Mouse (Mus musculus) heart, postnatal 14 days (tissue): ENCODE results near the gene Sec22a. TPM values are rescaled to one million over a fixed set of nuclear protein-coding genes. Genes with fewer than 3 reads are reported as not detected.

Experiments
- DNase-seq, 2 experiments: peaks; one replicate each; pipeline ENCODE4 v3.0.0; 2021 to 2022
- intact Hi-C: fragments of 180-260 bp; cut with DNase I; formaldehyde crosslinking; loops from one replicate; pipeline ENCODE4 v1.15.1; 2025
- total RNA-seq, 2 experiments: library from RNA; stranded (reverse); gene quantifications; 2 replicates each; pipeline ENCODE4 v1.2.3; 2021

The Sec22a gene
- total RNA-seq, 2 experiments from 2014 or later, result 11.9 to 13.7 TPM

GRCm38 (mm10) chr16:35316856-35317264, 46.9 kb downstream of the Sec22a start:
- DNase-seq, result no peak
- intact Hi-C loops, result loop anchor here (5.0 to 10.0 kb wide), 2 partner anchors 388 to 500 kb away; no protein-coding TSS in a partner anchor

GRCm38 (mm10) chr16:35315496-35315895, 48.2 kb downstream of the Sec22a start:
- no peak for DNase-seq
- intact Hi-C loops, result loop anchor here (5.0 to 10.0 kb wide), 2 partner anchors 389 to 502 kb away; no protein-coding TSS in a partner anchor

GRCm38 (mm10) chr16:35311586-35311985, 52.1 kb downstream of the Sec22a start:
- DNase-seq, result no peak

GRCm38 (mm10) chr16:35310551-35311110, 53.1 kb downstream of the Sec22a start:
- DNase-seq, result no peak
- intact Hi-C loops, result loop anchor here (10.0 kb wide), 1 partner anchor 394 kb away; no protein-coding TSS in a partner anchor

More at GRCm38 (mm10) chr16:35311586-35311985, 52.1 kb downstream of the Sec22a start:
- intact Hi-C loops, result loop anchor here (10.0 kb wide), 1 partner anchor 393 kb away; no protein-coding TSS in a partner anchor

GRCm38 (mm10) chr16:35309634-35310033, 54.1 kb downstream of the Sec22a start:
- DNase-seq, result no peak
- intact Hi-C loops, result loop anchor here (10.0 kb wide), 1 partner anchor 395 kb away; no protein-coding TSS in a partner anchor

GRCm38 (mm10) chr16:35308486-35309143, 55.1 kb downstream of the Sec22a start:
- no peak for DNase-seq
- intact Hi-C loops, result no loop called here

GRCm38 (mm10) chr16:35308016-35308415, 55.7 kb downstream of the Sec22a start:
- intact Hi-C loops, result no loop called here
- DNase-seq, result no peak

GRCm38 (mm10) chr16:35307331-35307730, 56.4 kb downstream of the Sec22a start:
- no peak for DNase-seq
- intact Hi-C loops, result no loop called here

- intact Hi-C loops, result no loop called here
- DNase-seq, result no peak
These were observed 57.1 kb downstream of the Sec22a start for GRCm38 (mm10) chr16:35306631-35307030.

GRCm38 (mm10) chr16:35305226-35305625, 58.5 kb downstream of the Sec22a start:
- no peak for DNase-seq
- intact Hi-C loops, result no loop called here

- DNase-seq, result no peak
These were observed 59.3 kb downstream of the Sec22a start for GRCm38 (mm10) chr16:35304416-35304815.

GRCm38 (mm10) chr16:35303721-35304120, 60.0 kb downstream of the Sec22a start:
- DNase-seq, result no peak
- intact Hi-C loops, result no loop called here

More at GRCm38 (mm10) chr16:35304416-35304815, 59.3 kb downstream of the Sec22a start:
- intact Hi-C loops, result no loop called here

GRCm38 (mm10) chr16:35302441-35303280, 61.1 kb downstream of the Sec22a start:
- no peak for DNase-seq
- intact Hi-C loops, result no loop called here

- intact Hi-C loops, result no loop called here
- no peak for DNase-seq
These were observed 63.6 kb downstream of the Sec22a start for GRCm38 (mm10) chr16:35300156-35300555.

GRCm38 (mm10) chr16:35297786-35298185, 65.9 kb downstream of the Sec22a start:
- peak in 1 of 2 experiments; percentile 40 for DNase-seq
- intact Hi-C loops, result no loop called here

GRCm38 (mm10) chr16:35287244-35287643, 76.5 kb downstream of the Sec22a start:
- no peak for DNase-seq
- intact Hi-C loops, result no loop called here

GRCm38 (mm10) chr16:35285821-35286220, 77.9 kb downstream of the Sec22a start:
- intact Hi-C loops, result no loop called here
- no peak for DNase-seq

- no peak for DNase-seq
- intact Hi-C loops, result no loop called here
These were observed 81.3 kb downstream of the Sec22a start for GRCm38 (mm10) chr16:35282456-35282855.

- DNase-seq, result no peak
- intact Hi-C loops, result no loop called here
These were observed 85.6 kb downstream of the Sec22a start for GRCm38 (mm10) chr16:35278166-35278565.

- intact Hi-C loops, result loop anchor here (5.0 kb wide), 1 partner anchor 45 kb away; no protein-coding TSS in a partner anchor
- no peak for DNase-seq
These were observed 91.3 kb downstream of the Sec22a start for GRCm38 (mm10) chr16:35272417-35272816.

- intact Hi-C loops, result loop anchor here (2.0 to 5.0 kb wide), 2 partner anchors 44 to 211 kb away; no protein-coding TSS in a partner anchor
- DNase-seq, result no peak
These were observed 92.1 kb downstream of the Sec22a start for GRCm38 (mm10) chr16:35271572-35271971.
